Mouse (Mus musculus) c-Kit-positive CD71-negative TER-119-negative erythroid progenitor cells, embryonic 14.5 days (primary cell): ENCODE data around the gene Ly6g6c.
A peak's percentile ranks its signal among the peaks of the same experiment; 100 is the strongest.

Source experiments
- DNase-seq: peaks from one replicate; pipeline ENCODE4 v3.0.0-alpha.2; 2013; ENCODE audit warnings: low read depth

Gene Ly6g6c

GRCm38 (mm10) chr17:35064951-35065947 lies at the start of gene Ly6g6c:
Ly6g6c (plus strand) TSS chr17:35065388.
- no peak for DNase-seq

- DNase-seq, result no peak
Observed at GRCm38 (mm10) chr17:35016376-35016775, 48.8 kb upstream of the Ly6g6c start, which contains the start of gene Vwa7. Vwa7 (plus strand) TSS chr17:35016579.

- DNase-seq, result no peak
Observed at GRCm38 (mm10) chr17:35016791-35017705, 48.1 kb upstream of the Ly6g6c start.

DNA sequence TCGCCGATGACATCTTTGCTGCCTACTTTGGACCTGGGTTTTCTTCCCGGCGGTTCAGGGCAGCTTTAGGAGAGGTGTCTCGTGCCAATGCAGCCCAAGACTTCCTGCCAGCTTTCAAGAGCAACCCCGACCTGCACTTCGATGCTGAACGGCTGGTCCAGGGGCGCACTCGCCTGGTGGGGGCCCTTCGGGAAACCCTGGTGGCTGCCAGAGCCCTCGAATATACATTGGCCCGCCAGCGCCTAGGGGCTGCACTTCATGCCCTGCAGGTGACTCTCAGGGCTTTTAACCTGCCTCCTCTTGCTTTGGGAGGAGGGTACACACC lies 47.5 kb upstream of the Ly6g6c start:
- no peak for DNase-seq

DNA sequence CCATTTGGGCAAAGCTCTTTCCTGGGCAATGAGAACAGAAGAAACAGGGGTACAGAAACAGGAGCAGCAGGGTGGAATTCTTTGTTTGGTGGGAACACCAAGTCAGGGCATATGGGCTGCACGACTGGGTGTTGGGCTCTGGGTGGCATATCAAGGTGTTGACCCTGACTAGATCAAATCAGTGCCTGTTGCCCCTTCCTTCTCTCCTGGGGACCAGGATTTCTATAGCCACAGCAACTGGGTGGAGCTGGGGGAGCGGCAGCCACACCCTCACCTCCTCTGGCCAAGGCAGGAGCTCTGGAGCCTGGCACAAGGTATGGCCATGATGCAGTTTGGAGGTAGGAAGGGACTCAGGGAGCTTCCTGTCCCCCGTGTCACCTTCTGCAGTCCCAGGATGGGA lies 47.0 kb upstream of the Ly6g6c start:
- no peak for DNase-seq

GRCm38 (mm10) chr17:35019894-35020293 lies 45.3 kb upstream of the Ly6g6c start:
- DNase-seq, result no peak

DNA sequence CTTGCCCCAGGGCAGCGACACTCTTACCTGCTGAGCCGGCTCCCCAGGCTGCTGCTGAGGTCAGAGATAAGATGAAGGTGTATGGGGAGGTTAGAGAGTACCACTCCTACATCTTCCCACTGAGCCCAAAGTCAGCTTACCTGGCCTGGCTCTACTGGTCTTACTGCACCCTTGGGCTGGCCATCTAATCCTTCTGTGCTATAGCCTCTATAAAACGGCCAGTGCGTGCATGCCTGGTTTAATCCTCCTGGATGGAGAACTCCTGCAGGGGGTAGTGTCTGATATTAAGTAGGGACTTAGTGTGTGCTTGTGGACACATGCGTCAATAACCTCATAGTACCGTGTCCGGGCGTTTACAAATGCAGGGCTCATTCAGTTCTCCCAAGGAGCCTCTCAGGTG lies 44.6 kb upstream of the Ly6g6c start:
- DNase-seq, result no peak

DNA sequence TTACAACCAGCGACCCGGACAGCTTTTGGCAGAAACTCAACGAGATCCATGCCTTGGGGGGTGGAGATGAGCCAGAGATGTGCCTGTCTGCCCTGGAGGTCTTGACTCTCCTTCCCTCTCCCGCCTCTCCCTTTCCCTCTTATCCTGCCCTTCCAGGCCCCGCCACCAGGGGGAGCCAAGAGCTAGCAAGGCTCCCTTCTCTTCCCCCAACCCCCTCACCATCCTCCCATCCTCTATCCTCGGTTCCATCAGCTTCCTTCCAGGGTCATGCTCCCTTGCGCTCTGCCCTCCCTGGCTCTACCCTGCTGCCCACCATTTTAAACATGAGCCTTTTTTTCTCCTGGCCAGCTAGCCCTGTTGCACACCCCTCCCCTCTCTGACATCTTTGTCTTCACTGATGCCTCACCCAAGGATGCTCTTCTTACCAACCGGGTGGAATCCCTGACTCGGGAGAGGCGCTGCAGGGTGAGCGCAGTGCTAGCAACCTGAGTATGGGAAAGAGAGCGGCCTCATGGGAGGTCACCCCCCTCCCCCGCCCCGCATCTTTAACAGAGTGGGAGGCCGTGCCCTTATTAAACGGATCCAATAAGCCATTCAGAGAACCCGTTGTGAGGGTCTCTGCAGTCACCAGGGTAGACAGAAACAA lies 43.9 kb upstream of the Ly6g6c start:
- peak; percentile 85 for DNase-seq

- no peak for DNase-seq
Observed at GRCm38 (mm10) chr17:35021842-35022477, 43.2 kb upstream of the Ly6g6c start.

DNA sequence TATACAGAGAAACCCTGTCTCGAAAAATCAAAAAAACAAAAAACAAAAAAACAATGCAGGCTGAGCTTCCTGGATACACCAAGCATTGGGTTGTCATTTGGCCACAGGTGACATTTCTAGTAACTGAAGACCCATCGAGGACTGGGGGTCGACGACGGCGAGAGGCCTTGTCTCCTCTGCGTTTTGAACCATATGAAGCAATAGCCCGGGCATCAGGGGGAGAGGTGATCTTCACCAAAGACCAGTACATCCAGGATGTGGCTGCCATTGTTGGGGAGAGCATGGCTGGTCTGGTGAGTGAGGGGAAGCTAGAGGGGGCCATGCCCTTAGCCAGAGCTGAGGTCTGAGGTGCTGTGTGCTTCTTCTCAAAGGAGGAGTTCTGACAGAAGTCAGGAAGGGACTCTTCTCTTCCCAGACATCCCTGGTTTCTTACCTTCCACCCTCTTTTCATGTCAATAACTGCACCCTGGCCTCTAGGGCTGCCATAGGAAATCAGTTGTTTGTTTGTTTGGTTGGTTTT lies 42.6 kb upstream of the Ly6g6c start:
- no peak for DNase-seq

- no peak for DNase-seq
Observed at GRCm38 (mm10) chr17:35023221-35023620, 42.0 kb upstream of the Ly6g6c start.

- DNase-seq, result no peak
Observed at GRCm38 (mm10) chr17:35023756-35024155, 41.4 kb upstream of the Ly6g6c start.

DNA sequence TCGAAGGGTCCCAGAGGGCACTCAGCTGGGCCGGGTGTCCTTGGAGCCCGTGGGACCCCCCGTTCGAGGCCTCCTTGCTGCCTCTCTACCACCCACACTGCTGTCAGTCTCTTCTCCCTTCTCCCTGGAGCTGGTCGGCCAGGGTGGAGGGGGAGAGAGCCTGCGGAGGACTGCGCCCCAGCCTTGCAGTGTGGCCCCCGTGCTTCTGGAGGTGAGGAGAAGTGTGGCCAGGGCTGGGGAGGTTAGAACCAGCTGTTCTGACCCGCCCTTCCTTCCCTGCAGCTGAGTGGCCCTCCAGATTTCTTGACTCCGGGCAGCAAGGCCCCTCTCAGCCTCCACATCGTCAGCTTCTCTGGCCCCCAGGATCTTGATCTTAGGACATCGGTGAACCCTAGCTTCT lies 40.9 kb upstream of the Ly6g6c start:
- no peak for DNase-seq

DNA sequence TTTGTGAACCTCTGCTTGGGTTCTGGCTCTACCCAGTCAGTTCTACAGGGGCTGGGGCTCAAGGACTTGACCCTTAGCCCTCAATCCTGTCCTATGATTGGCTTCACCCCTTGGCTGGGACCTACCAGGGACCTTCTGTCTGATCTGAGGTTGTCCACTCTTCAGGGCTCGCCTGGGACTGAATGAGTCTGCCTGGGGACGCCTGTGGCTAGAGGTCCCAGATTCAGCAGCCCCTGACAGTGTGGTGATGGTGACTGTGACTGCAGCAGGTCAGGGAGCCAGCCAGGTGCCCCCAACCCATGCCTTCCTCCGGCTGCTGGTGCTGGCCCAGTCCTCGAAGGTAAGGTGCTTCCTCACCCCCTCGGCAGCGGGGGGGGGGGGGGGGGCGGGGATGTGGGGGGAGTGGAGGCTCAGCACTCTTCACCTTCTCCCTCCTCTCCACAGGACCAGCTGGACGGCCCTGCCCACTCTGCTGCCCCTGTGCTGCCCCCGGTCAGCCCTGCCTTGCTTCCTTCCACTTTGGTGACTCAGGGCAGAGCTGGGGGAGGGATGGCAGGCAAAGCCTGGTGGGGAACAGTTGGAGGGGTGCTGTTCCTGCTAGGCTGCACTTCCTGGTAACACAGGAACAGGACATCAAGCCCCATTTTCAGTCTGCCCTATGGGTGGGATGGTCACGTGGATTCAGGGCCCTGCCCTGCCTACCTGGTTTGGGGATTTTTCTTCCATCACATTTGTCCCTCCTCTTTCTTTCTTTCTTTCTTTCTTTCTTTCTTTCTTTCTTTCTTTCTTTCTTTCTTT lies 40.3 kb upstream of the Ly6g6c start:
- no peak for DNase-seq

- DNase-seq, result no peak
Observed at GRCm38 (mm10) chr17:35026206-35026605, 39.0 kb upstream of the Ly6g6c start.

- DNase-seq, result no peak
Observed at GRCm38 (mm10) chr17:35027277-35028068, 37.7 kb upstream of the Ly6g6c start, which contains the start of gene Sapcd1. Sapcd1 (minus strand) TSS chr17:35028016.

GRCm38 (mm10) chr17:35028315-35028714 lies 36.9 kb upstream of the Ly6g6c start:
- no peak for DNase-seq

- no peak for DNase-seq
Observed at GRCm38 (mm10) chr17:35029691-35030532, 35.3 kb upstream of the Ly6g6c start.

- no peak for DNase-seq
Observed at GRCm38 (mm10) chr17:35031272-35031671, 33.9 kb upstream of the Ly6g6c start.
